9 mouse cellular contexts compared by ENCODE assay signal in the genomic region with DNA sequence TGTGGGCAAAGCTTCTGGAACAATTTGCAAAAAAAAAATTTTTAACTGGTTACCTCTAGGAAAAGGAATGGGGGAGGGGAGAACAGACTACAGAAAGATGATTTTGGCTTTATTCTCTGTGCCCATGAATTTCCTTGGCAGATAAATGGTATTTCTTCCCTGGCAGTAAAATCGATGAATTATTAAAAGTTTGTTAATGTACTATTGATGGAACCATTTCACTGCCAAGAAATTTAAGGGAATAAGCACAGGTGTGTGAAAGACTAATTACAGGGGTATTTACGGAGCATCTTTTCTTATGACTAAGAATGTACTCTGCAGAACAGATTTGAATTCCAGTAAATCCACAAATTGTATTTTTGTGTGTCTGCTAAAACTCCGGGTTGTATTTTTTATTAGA. TPM values are rescaled to one million over a fixed set of nuclear protein-coding genes. Genes with fewer than 3 reads are reported as not detected.
DNase-seq lines count a peak whose midpoint lies in the region; ATAC-seq and TF ChIP-seq lines count a peak whose summit lies in the region.
"Had no signal": no experiment of that assay in that cellular context is flagged by ENCODE, and none has a peak within 500 bp of the region (broad histone marks: within the 10 kb centered on the region; RNA-seq: fewer than 3 reads in every experiment).

No protein-coding gene starts in this region.

- no peaks in the 10 kb centered on the region for H3K36me3 ChIP-seq in forebrain, embryonic 14.5 days (ENCODE audit: control insufficient read depth, insufficient read depth, low read length)
- H3K36me3 ChIP-seq in limb, embryonic 11.5 days (ENCODE audit: control insufficient read depth, insufficient read depth, low read length): no peaks in the 10 kb centered on the region
- H3K36me3 ChIP-seq in neural tube, embryonic 13.5 days: no peaks in the 10 kb centered on the region

- no peak for TF ChIP-seq CTCF in layer of hippocampus, adult 2 months (conservative IDR thresholded peaks at IDR 0.05)

- DNase-seq in layer of hippocampus, adult 2 months (ENCODE audit: low spot score in 2 of 2): no peak
- DNase-seq in layer of hippocampus, postnatal 10 days (ENCODE audit: low spot score in 2 of 2): no peak
- DNase-seq in forebrain, embryonic 14.5 days (ENCODE audit: low spot score): peak; percentile 10
- no peak for DNase-seq in limb, embryonic 11.5 days (ENCODE audit: low spot score)
- no peak for DNase-seq in spleen, postnatal 10 days (ENCODE audit: low spot score in 2 of 2)
- no peak for DNase-seq in urinary bladder, postnatal 10 days (ENCODE audit: low spot score)
- no peak for DNase-seq in adrenal gland, postnatal 4 days (ENCODE audit: low spot score in 2 of 2)
- DNase-seq: kidney, postnatal 36 days had no signal

- H3K4me2 ChIP-seq in forebrain, embryonic 14.5 days (ENCODE audit: low read length): peak overlapping the region; percentile 43
- H3K4me2 ChIP-seq in limb, embryonic 11.5 days (ENCODE audit: low read depth, severe bottlenecking): peak overlapping the region; percentile 45
- H3K4me2 ChIP-seq in neural tube, embryonic 13.5 days: peak overlapping the region; percentile 55

- 49% methylated on average over 3 of the region's 3 CpGs for WGBS in forebrain, embryonic 14.5 days
- 50% methylated on average over 3 of the region's 3 CpGs for WGBS in limb, embryonic 11.5 days
- WGBS in neural tube, embryonic 13.5 days: 52% methylated on average over 3 of the region's 3 CpGs

- H3K9ac ChIP-seq in forebrain, embryonic 14.5 days (ENCODE audit: low read length): peak overlapping the region; percentile 58
- no peak overlapping the region; the same call in 1 of the 2 replicates for H3K9ac ChIP-seq in limb, embryonic 11.5 days (ENCODE audit: low read length)
- peak overlapping the region; percentile 61 for H3K9ac ChIP-seq in neural tube, embryonic 13.5 days

- no peaks in the 10 kb centered on the region for H3K4me1 ChIP-seq in forebrain, embryonic 14.5 days (ENCODE audit: control insufficient read depth, insufficient read depth, low read length)
- no peaks in the 10 kb centered on the region for H3K4me1 ChIP-seq in limb, embryonic 11.5 days (ENCODE audit: control insufficient read depth, insufficient read depth, low read length)
- peaks cover 6% of the 10 kb centered on the region; the same call in 1 of the 2 replicates for H3K4me1 ChIP-seq in neural tube, embryonic 13.5 days (replicated peaks)

- H3K27ac ChIP-seq in layer of hippocampus, adult 2 months: no peak overlapping the region; the same call in 1 of the 2 replicates
- 0 out of 2 replicates have a peak overlapping the region, but pooled peaks have one; percentile 3 for H3K27ac ChIP-seq in forebrain, embryonic 14.5 days (ENCODE audit: low read depth, low read length)
- no peak overlapping the region for H3K27ac ChIP-seq in limb, embryonic 11.5 days (replicated peaks; ENCODE audit: low read depth, low read length)
- no peak overlapping the region for H3K27ac ChIP-seq in neural tube, embryonic 13.5 days (replicated peaks)

- peaks cover 26% of the 10 kb centered on the region for H3K9me3 ChIP-seq in forebrain, embryonic 14.5 days (replicated peaks; ENCODE audit: control insufficient read depth, low read length)
- H3K9me3 ChIP-seq in limb, embryonic 11.5 days (ENCODE audit: control insufficient read depth, low read length): peaks cover 34% of the 10 kb centered on the region
- peaks cover 27% of the 10 kb centered on the region; the same call in 1 of the 2 replicates for H3K9me3 ChIP-seq in neural tube, embryonic 13.5 days

- H3K4me3 ChIP-seq in layer of hippocampus, adult 2 months: peak overlapping the region; percentile 79
- peak overlapping the region; percentile 56 for H3K4me3 ChIP-seq in forebrain, embryonic 14.5 days (ENCODE audit: low read depth, low read length)
- peak overlapping the region; percentile 63 for H3K4me3 ChIP-seq in limb, embryonic 11.5 days (ENCODE audit: low read depth, low read length)
- peak overlapping the region; percentile 56 for H3K4me3 ChIP-seq in neural tube, embryonic 13.5 days

- no peaks in the 10 kb centered on the region for H3K27me3 ChIP-seq in forebrain, embryonic 14.5 days (replicated peaks; ENCODE audit: control insufficient read depth, insufficient read depth, low read length)
- H3K27me3 ChIP-seq in limb, embryonic 11.5 days (ENCODE audit: control insufficient read depth, insufficient read depth, low read length): no peaks in the 10 kb centered on the region
- no peaks in the 10 kb centered on the region for H3K27me3 ChIP-seq in neural tube, embryonic 13.5 days

- ATAC-seq in forebrain, embryonic 14.5 days: no peak
- no peak for ATAC-seq in limb, embryonic 11.5 days (ENCODE audit: insufficient number of reproducible peaks, low FRiP score, low TSS enrichment, low read depth)
- no peak for ATAC-seq in neural tube, embryonic 13.5 days (ENCODE audit: low read depth)

RNA-seq across cellular contexts. Expression of a gene that starts 1.0 kb away (rescaled TPM):
- 10 to 100 TPM; 29.7 to 31.6 TPM for total RNA-seq in layer of hippocampus, adult 2 months (2021)
- 10 to 100 TPM; 47.1 to 47.6 TPM for total RNA-seq in layer of hippocampus, postnatal 10 days (2021)
- 15.5 and 21.9 TPM in 2 replicates for polyA plus RNA-seq in forebrain, embryonic 14.5 days (2014; fragmentation: Nextera tagmentation; extraction: Ambion mirVana)
- polyA plus RNA-seq in limb, embryonic 11.5 days (2014; fragmentation: Nextera tagmentation; extraction: Ambion mirVana): 21.5 and 22.2 TPM in 2 replicates
- 19.1 and 20.6 TPM in 2 replicates for polyA plus RNA-seq in neural tube, embryonic 13.5 days (2015; fragmentation: Nextera tagmentation; extraction: Ambion mirVana)
- total RNA-seq in adrenal gland, postnatal 4 days (2021): 1 to 10 TPM; 8.3 to 8.5 TPM

RNA-seq across cellular contexts. Expression of a gene that starts 1.1 kb away (rescaled TPM):
- total RNA-seq in layer of hippocampus, adult 2 months (2021): 100 to 1,000 TPM; 172 to 173 TPM
- total RNA-seq in layer of hippocampus, postnatal 10 days (2021): 100 to 1,000 TPM; 158 to 168 TPM
- polyA plus RNA-seq in forebrain, embryonic 14.5 days (2014; fragmentation: Nextera tagmentation; extraction: Ambion mirVana): 51.1 and 72.9 TPM in 2 replicates
- 342 and 380 TPM in 2 replicates for polyA plus RNA-seq in limb, embryonic 11.5 days (2014; fragmentation: Nextera tagmentation; extraction: Ambion mirVana)
- polyA plus RNA-seq in neural tube, embryonic 13.5 days (2015; fragmentation: Nextera tagmentation; extraction: Ambion mirVana): 65.2 and 87.1 TPM in 2 replicates
- 100 to 1,000 TPM; 191 to 197 TPM for total RNA-seq in adrenal gland, postnatal 4 days (2021)

RNA-seq across cellular contexts. Expression of a gene that starts 35.1 kb away (rescaled TPM):
- 1 to 10 TPM; 5.0 to 6.5 TPM for total RNA-seq in layer of hippocampus, adult 2 months (2021)
- total RNA-seq in layer of hippocampus, postnatal 10 days (2021): 10 to 100 TPM; 19.1 to 20.3 TPM
- 4.3 and 6.5 TPM in 2 replicates for polyA plus RNA-seq in forebrain, embryonic 14.5 days (2014; fragmentation: Nextera tagmentation; extraction: Ambion mirVana)
- polyA plus RNA-seq in limb, embryonic 11.5 days (2014; fragmentation: Nextera tagmentation; extraction: Ambion mirVana): 4.7 and 5.6 TPM in 2 replicates
- 2.6 and 3.0 TPM in 2 replicates for polyA plus RNA-seq in neural tube, embryonic 13.5 days (2015; fragmentation: Nextera tagmentation; extraction: Ambion mirVana)
- total RNA-seq in adrenal gland, postnatal 4 days (2021): 10 to 100 TPM; 61.7 to 69.0 TPM
